Mouse (Mus musculus) midbrain, postnatal 0 days (tissue): ENCODE measurements around the gene Jsrp1. TPM values are rescaled to one million over a fixed set of nuclear protein-coding genes. Genes with fewer than 3 reads are reported as not detected.

ENCODE experiments used
- ATAC-seq: fragments of 200-750 bp; cut with Nextera tagmentation; 2 replicates; pipeline ENCODE4 v1.8.0; 2017; ENCODE audit warnings: moderate number of reproducible peaks, mild to moderate bottlenecking, moderate TSS enrichment, moderate library complexity; ENCODE audit not compliant: low FRiP score
- DNase-seq: peaks from one replicate; pipeline ENCODE4 v3.0.0-alpha.2; 2015; ENCODE audit warnings: low spot score
- H3K27ac ChIP-seq: fragments of 300-500 bp; sonication (generic); 2 replicates; pipeline ENCODE4 v1.5.1; 2014; ENCODE audit warnings: low read depth, mild to moderate bottlenecking, low read length, mixed read lengths
- H3K27me3 ChIP-seq: fragments of 300-500 bp; sonication (generic); 2 replicates; pipeline ENCODE4 v1.6.1; 2014; ENCODE audit warnings: low read length, control low read depth, mixed read lengths; ENCODE audit not compliant: insufficient read depth
- H3K36me3 ChIP-seq: fragments of 300-500 bp; sonication (generic); 2 replicates; pipeline ENCODE4 v1.6.1; 2014; ENCODE audit warnings: low read length, control low read depth, mixed read lengths; ENCODE audit not compliant: insufficient read depth
- H3K4me1 ChIP-seq: fragments of 300-500 bp; sonication (generic); 2 replicates; pipeline ENCODE4 v1.6.1; 2014; ENCODE audit warnings: mild to moderate bottlenecking, control low read depth, antibody characterized with exemption, low read length, mixed read lengths; ENCODE audit not compliant: insufficient read depth
- H3K4me2 ChIP-seq: fragments of 300-500 bp; sonication (generic); 2 replicates; pipeline ENCODE4 v1.6.1; 2014; ENCODE audit warnings: low read depth, mild to moderate bottlenecking, low read length, mixed read lengths; ENCODE audit not compliant: poor library complexity, severe bottlenecking
- H3K4me3 ChIP-seq: fragments of 300-500 bp; sonication (generic); 2 replicates; pipeline ENCODE4 v1.5.1; 2014; ENCODE audit warnings: low read depth, mild to moderate bottlenecking, low read length, moderate library complexity
- H3K9ac ChIP-seq: fragments of 300-500 bp; sonication (generic); replicated peaks from 2 replicates; pipeline ENCODE4 v1.6.1; 2014; ENCODE audit warnings: mild to moderate bottlenecking, low read length, moderate library complexity, mixed read lengths; ENCODE audit not compliant: poor library complexity, severe bottlenecking
- H3K9me3 ChIP-seq: fragments of 300-500 bp; sonication (generic); 2 replicates; pipeline ENCODE4 v1.6.1; 2016; ENCODE audit warnings: low read length, control low read depth
- CTCF ChIP-seq: IDR thresholded peaks from 2 replicates; pipeline ENCODE4 v1.5.1; 2016; ENCODE audit warnings: antibody characterized with exemption, mild to moderate bottlenecking
- WGBS: fragments of 180-500 bp; shearing (Covaris S2); extraction: QIAGEN DNeasy Blood & Tissue Kit; methylation state at CpG from one replicate; pipeline ENCODE4 v1.1.7; 2014; 5-methylcytosine and 5-hydroxymethylcytosine counted together
- polyA plus RNA-seq: library from polyadenylated mRNA; unstranded; fragments of >200 nt; fragmentation: Nextera tagmentation; extraction: Ambion mirVana; gene quantifications from 2 replicates; pipeline ENCODE4 v1.2.1, GENCODE M21; 2015
- total RNA-seq: library from RNA; depleted of rRNA; stranded (reverse); fragments of >200 nt; gene quantifications from 2 replicates; pipeline ENCODE4 v1.2.3, GENCODE M21; 2014

Gene Jsrp1
- total and polyA plus RNA-seq, 2 experiments from 2014 or later, result 1.1 TPM; not detected in 1

DNA sequence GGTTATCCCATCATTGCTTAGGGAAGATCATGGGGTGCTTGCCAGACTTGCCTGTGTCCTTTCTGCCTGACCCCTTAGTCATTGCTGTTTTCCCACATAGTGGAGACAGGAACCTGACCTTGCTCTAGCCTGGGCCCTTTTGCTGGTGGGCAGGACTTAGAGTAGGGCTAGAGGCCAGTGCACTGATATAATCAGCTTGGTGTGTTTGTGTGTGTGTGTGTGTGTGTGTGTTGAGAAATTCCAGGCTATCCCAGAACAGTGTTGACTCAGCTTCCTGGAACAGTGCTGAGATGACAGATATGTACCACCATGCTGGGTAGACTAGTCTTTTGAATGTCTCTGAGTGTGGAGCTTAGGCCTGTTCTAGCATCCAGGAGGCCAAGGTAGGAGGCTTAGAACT is 33.7 kb downstream of the Jsrp1 start:
- no peak for TF ChIP-seq CTCF
- DNase-seq (no peak), ATAC-seq (no peak)
- no peak overlapping the region for H3K4me2 ChIP-seq
- no peak overlapping the region for H3K9ac ChIP-seq
- no peak overlapping the region for H3K27ac ChIP-seq
- no peaks in the 10 kb centered on the region for H3K9me3 ChIP-seq
- H3K4me3 ChIP-seq, result no peak overlapping the region
- H3K36me3 ChIP-seq, result peaks cover 83% of the 10 kb centered on the region
- H3K4me1 ChIP-seq, result no peaks in the 10 kb centered on the region
- H3K27me3 ChIP-seq, result no peaks in the 10 kb centered on the region

DNA sequence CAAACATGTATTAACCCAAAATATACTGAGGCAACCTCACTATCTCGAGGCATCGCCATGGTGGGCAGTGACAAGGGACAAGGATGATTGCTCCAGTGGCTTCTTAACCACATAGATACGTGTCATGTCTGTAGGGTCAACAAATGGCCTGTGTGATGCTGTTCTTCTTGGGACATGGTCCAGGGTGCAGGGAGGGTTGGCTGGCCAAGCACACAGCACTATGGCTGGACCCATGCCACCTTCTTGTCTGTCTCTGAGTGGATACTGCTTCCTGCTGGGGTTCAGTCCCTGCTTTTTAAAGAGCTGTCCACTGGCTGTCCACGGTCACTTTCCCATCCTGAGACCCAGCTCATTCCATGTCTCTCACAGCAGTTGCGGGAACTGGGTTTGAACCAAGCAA is 36.2 kb downstream of the Jsrp1 start:
- no peak overlapping the region for H3K9ac ChIP-seq
- H3K27me3 ChIP-seq, result no peaks in the 10 kb centered on the region
- DNase-seq (no peak), ATAC-seq (no peak)
- H3K4me1 ChIP-seq, result no peaks in the 10 kb centered on the region
- H3K4me3 ChIP-seq, result no peak overlapping the region
- peaks cover 83% of the 10 kb centered on the region for H3K36me3 ChIP-seq
- H3K27ac ChIP-seq, result no peak overlapping the region
- 97% methylated on average over 5 of the region's 5 CpGs for WGBS
- H3K9me3 ChIP-seq, result no peaks in the 10 kb centered on the region
- TF ChIP-seq CTCF, result no peak
- no peak overlapping the region for H3K4me2 ChIP-seq

GRCm38 (mm10) chr10:80776358-80776869 is 36.9 kb downstream of the Jsrp1 start:
- H3K27me3 ChIP-seq, result no peaks in the 10 kb centered on the region
- DNase-seq (no peak), ATAC-seq (no peak)
- H3K9ac ChIP-seq, result no peak overlapping the region
- H3K27ac ChIP-seq, result no peak overlapping the region
- H3K9me3 ChIP-seq, result no peaks in the 10 kb centered on the region
- no peak overlapping the region for H3K4me2 ChIP-seq
- 89% methylated on average over 6 of the region's 6 CpGs for WGBS
- H3K4me1 ChIP-seq, result no peaks in the 10 kb centered on the region
- H3K36me3 ChIP-seq, result peaks cover 80% of the 10 kb centered on the region
- H3K4me3 ChIP-seq, result no peak overlapping the region
- TF ChIP-seq CTCF, result no peak

GRCm38 (mm10) chr10:80775731-80776130 is 37.6 kb downstream of the Jsrp1 start:
- H3K4me3 ChIP-seq, result no peak overlapping the region
- TF ChIP-seq CTCF, result no peak
- ATAC-seq, result no peak
- no peak for DNase-seq
- H3K36me3 ChIP-seq, result peaks cover 79% of the 10 kb centered on the region
- H3K9me3 ChIP-seq, result no peaks in the 10 kb centered on the region
- no peak overlapping the region for H3K4me2 ChIP-seq
- no peaks in the 10 kb centered on the region for H3K27me3 ChIP-seq
- H3K4me1 ChIP-seq, result no peaks in the 10 kb centered on the region
- no peak overlapping the region for H3K9ac ChIP-seq
- WGBS, result 93% methylated on average over 4 of the region's 4 CpGs
- no peak overlapping the region for H3K27ac ChIP-seq

DNA sequence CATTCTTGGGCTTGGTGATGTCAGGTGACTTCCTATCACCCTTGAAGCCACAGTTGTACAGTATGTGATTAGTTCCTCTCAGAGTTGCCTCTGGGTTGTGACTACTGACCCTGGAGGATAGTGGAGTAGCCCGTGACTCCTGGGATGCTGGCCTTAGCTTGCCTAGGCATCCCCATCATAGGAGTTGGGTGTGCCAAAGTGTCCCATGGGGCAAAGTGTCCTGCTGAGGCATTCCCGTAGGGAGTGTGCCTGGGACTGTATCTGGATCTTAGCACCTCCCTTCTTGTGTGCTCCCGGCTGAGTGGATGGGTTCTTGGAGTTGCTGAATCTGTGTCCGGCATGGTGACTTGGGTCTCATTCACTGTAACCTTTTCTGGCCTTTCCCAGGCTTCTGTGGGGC is 38.3 kb downstream of the Jsrp1 start:
- Histone ChIP-seq H3K27me3 (no peaks in the 10 kb centered on the region), H3K4me2 (no peak overlapping the region), H3K4me3 (no peak overlapping the region), H3K27ac (no peak overlapping the region), H3K9ac (no peak overlapping the region), H3K4me1 (no peaks in the 10 kb centered on the region), H3K36me3 (peaks cover 79% of the 10 kb centered on the region), H3K9me3 (no peaks in the 10 kb centered on the region)
- ATAC-seq (0 out of 2 replicates have a peak, but pooled peaks have one; percentile 8), DNase-seq (no peak)
- 93% methylated on average over 4 of the region's 4 CpGs for WGBS
- no peak for TF ChIP-seq CTCF

DNA sequence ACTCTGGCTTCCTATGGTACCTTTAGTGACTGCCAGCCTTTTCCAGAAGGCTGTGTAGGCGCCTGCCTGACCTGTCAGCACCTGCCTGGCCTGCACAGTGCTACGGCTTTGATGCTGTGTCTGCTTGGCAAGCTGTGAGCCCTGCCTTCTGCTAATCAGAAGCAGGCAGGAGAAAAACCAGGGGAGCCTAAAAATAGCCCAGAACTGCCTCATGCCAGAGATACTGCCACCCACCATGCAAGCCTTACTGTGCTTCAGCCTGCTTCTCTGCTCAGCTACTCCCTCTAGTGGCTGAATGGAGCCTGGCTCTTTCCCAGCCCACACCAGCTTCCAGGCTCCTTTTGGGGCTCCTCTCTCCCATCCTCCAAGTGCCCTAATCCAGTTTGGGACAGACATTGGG is 38.7 kb downstream of the Jsrp1 start:
- Histone ChIP-seq H3K27ac (peak overlapping the region; percentile 70), H3K27me3 (no peaks in the 10 kb centered on the region), H3K36me3 (peaks cover 77% of the 10 kb centered on the region), H3K9ac (no peak overlapping the region; the same call in 1 of the 2 replicates), H3K4me3 (no peak overlapping the region), H3K4me1 (no peaks in the 10 kb centered on the region), H3K4me2 (no peak overlapping the region), H3K9me3 (no peaks in the 10 kb centered on the region)
- 67% methylated on average over 2 of the region's 2 CpGs for WGBS
- DNase-seq (peak; percentile 90), ATAC-seq (peak; percentile 59)
- TF ChIP-seq CTCF, result peak; percentile 90
